Mouse (Mus musculus): ENCODE measurements at regions not wholly inside any gene's neighbourhood (a gene's known extent, or its start where the extent isn't known, plus 50 kb on each side); places are given as distances from the start of the nearest gene placed in this dataset.

DNA sequence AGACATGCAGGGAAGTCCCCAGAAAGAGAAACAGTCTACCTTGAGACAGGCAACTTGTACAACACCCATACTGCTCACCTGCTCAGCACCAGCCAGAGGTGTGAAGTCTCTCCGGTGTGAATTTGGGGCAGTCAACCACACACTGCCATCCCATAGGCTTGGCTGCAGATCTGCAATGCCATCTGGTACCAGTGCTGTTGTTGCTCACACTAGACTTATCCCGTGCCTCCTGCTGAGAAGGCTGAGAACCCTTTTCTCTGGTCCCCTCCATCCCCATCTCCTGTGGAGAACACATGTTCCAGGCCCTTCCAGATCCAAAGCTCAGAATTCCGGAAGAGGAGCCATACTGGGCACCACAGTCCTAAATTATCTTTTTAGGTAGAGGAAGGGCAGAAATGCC, 71.3 kb downstream of the Ets2 start:
- Histone ChIP-seq H3K27ac (no peak overlapping the region), H3K9me3 (no peaks in the 10 kb centered on the region), H3K9ac (no peak overlapping the region), H3K27me3 (no peaks in the 10 kb centered on the region), H3K4me3 (no peak overlapping the region), H3K36me3 (no peaks in the 10 kb centered on the region), H3K4me1 (replicated peaks) (no peaks in the 10 kb centered on the region), H3K4me2 (no peak overlapping the region)
- no peak for ATAC-seq (ENCODE audit: low FRiP score)
- WGBS = 91% methylated on average over 3 of the region's 3 CpGs
